Mouse (Mus musculus) lung, postnatal 0 days (tissue): ENCODE results near the gene Krtap28-13. TPM values are rescaled to one million over a fixed set of nuclear protein-coding genes. Genes with fewer than 3 reads are reported as not detected.
A peak's percentile ranks its signal among the peaks of the same experiment; 100 is the strongest.

Experiments used
- ATAC-seq: fragments of 200-750 bp; cut with Nextera tagmentation; 2 replicates; pipeline ENCODE4 v1.8.0; 2017; ENCODE audit warnings: moderate library complexity
- DNase-seq: peaks from one replicate; pipeline ENCODE4 v3.0.0-alpha.2; 2016; ENCODE audit warnings: low spot score
- H3K27ac ChIP-seq: fragments of 300-500 bp; sonication (generic); 2 replicates; pipeline ENCODE4 v1.5.1; 2014; ENCODE audit warnings: antibody characterized with exemption, mild to moderate bottlenecking, low read length, mixed read lengths
- H3K27me3 ChIP-seq: fragments of 300-500 bp; sonication (generic); replicated peaks from 2 replicates; pipeline ENCODE4 v1.6.1; 2014; ENCODE audit warnings: low read length, mixed read lengths; ENCODE audit not compliant: insufficient read depth
- H3K36me3 ChIP-seq: fragments of 300-500 bp; sonication (generic); 2 replicates; pipeline ENCODE4 v1.6.1; 2014; ENCODE audit warnings: low read length, mixed read lengths; ENCODE audit not compliant: insufficient read depth
- H3K4me1 ChIP-seq: fragments of 300-500 bp; sonication (generic); 2 replicates; pipeline ENCODE4 v1.6.1; 2014; ENCODE audit warnings: antibody characterized with exemption, low read depth, low read length, mixed read lengths; ENCODE audit not compliant: insufficient read depth
- H3K4me2 ChIP-seq: fragments of 300-500 bp; sonication (generic); replicated peaks from 2 replicates; pipeline ENCODE4 v1.6.1; 2014; ENCODE audit warnings: low read depth, mild to moderate bottlenecking, low read length, moderate library complexity, mixed read lengths
- H3K4me3 ChIP-seq: fragments of 300-500 bp; sonication (generic); 2 replicates; pipeline ENCODE4 v1.5.1; 2014; ENCODE audit warnings: low read depth, low read length
- H3K9ac ChIP-seq: fragments of 300-500 bp; sonication (generic); replicated peaks from 2 replicates; pipeline ENCODE4 v1.6.1; 2014; ENCODE audit warnings: low read depth, mild to moderate bottlenecking
- H3K9me3 ChIP-seq: fragments of 300-500 bp; sonication (generic); 2 replicates; pipeline ENCODE4 v1.6.1; 2016; ENCODE audit warnings: low read length, mixed read lengths
- CTCF ChIP-seq: IDR thresholded peaks from 2 replicates; pipeline ENCODE4 v1.5.1; 2016; ENCODE audit warnings: antibody characterized with exemption, mild to moderate bottlenecking
- EP300 ChIP-seq: IDR thresholded peaks from 2 replicates; pipeline ENCODE4 v1.6.1; 2016; ENCODE audit warnings: antibody characterized with exemption, mild to moderate bottlenecking, control low read depth
- WGBS: fragments of 180-500 bp; shearing (Covaris S2); extraction: QIAGEN DNeasy Blood & Tissue Kit; methylation state at CpG from one replicate; pipeline ENCODE4 v1.1.7; 2014; 5-methylcytosine and 5-hydroxymethylcytosine counted together
- polyA plus RNA-seq: library from polyadenylated mRNA; unstranded; fragments of >200 nt; fragmentation: Nextera tagmentation; extraction: Ambion mirVana; gene quantifications from 2 replicates; pipeline ENCODE4 v1.2.1, GENCODE M21; 2015

The Krtap28-13 gene
- polyA plus RNA-seq, 1 experiment from 2014 or later, result 0.16 TPM

DNA sequence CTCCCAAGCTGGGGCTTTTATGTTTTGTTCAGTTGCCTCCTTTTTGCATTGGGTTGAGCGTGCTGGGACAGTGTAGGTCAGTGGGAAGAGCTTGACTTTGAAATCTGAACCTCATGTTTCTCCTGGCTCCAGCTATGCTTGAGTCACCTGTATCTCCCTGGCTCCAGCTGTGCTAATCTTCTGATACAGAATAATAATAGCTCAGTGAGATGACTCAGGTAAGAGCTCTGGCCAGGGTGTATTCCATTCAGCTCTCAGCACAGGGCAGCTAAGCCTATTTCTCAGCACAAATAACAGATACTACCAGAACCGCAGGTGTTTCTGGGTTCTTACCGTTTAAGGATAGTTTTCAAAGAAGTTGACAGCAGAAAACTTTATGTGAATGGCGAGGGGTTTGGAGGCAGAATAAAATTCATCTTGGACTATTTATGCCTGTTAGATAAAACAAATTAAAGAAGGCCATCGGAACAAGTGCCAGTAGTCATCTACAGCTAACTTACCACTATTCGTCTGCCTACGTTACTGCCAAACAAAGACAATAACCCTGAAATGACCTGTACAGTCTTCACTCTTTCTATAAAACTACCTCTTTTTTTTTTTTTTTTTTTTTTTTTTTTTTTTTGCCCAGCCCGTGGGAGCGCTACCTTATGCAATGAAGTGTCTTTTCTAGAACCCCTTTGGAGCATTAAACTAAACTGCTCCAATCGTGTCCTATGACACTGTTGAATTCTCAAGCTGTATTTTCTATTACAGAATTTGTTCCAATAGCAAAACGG is 23.6 kb upstream of the Krtap28-13 start:
- Histone ChIP-seq H3K4me2 (0 out of 2 replicates have a peak overlapping the region, but pooled peaks have one; percentile 75), H3K36me3 (no peaks in the 10 kb centered on the region), H3K4me1 (no peaks in the 10 kb centered on the region), H3K9me3 (no peaks in the 10 kb centered on the region), H3K27ac (no peak overlapping the region), H3K9ac (no peak overlapping the region), H3K27me3 (no peaks in the 10 kb centered on the region), H3K4me3 (no peak overlapping the region)
- TF ChIP-seq CTCF (no peak), EP300 (no peak)
- no peak for DNase-seq
- WGBS, result 73% methylated on average over 11 of the region's 11 CpGs
- no peak for ATAC-seq

DNA sequence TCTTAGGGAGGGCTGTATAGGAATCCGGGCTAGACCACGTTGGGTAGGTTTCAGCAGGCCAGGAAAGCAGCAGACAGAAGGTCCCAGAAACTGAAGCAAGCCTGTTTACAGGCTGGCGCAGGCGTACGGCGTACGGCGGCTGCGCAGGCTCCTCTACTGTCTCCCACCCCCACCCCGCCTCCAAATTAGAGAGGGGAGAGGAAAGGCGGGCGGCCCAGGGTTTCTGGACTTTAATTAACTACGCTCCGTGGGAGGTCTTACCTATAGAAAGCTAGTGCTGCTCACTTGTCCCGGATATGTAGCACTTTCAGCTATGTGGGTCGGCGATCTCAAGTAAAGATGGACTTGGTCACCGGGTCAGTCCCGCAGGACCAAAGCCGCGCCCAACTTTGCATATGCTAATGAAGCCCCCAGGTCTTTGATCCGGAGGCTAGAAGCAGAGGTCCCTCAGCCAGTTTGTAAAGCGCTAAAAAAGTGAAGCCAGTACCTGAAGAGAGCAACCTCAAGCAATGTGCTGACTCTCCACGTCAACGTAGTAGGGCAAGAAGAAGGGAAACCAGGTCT is 22.5 kb upstream of the Krtap28-13 start, which contains the start of gene Slc19a3:
Gene Slc19a3, minus strand, starts transcription at position 340 of the 564 bp plus-strand sequence.
- Histone ChIP-seq H3K4me2 (peak within 1 kb of the TSS; percentile 75), H3K27ac (peak within 1 kb of the TSS; percentile 66), H3K9ac (peak within 1 kb of the TSS; percentile 34), H3K27me3 (no peaks in the 10 kb centered on the region), H3K36me3 (no peaks in the 10 kb centered on the region), H3K4me3 (peak within 1 kb of the TSS; percentile 60), H3K4me1 (no peaks in the 10 kb centered on the region), H3K9me3 (no peaks in the 10 kb centered on the region)
- DNase-seq, result peak; percentile 64
- TF ChIP-seq EP300 (no peak), CTCF (no peak)
- under 1% methylated on average over 25 of the region's 25 CpGs for WGBS
- ATAC-seq, result peak; percentile 89

DNA sequence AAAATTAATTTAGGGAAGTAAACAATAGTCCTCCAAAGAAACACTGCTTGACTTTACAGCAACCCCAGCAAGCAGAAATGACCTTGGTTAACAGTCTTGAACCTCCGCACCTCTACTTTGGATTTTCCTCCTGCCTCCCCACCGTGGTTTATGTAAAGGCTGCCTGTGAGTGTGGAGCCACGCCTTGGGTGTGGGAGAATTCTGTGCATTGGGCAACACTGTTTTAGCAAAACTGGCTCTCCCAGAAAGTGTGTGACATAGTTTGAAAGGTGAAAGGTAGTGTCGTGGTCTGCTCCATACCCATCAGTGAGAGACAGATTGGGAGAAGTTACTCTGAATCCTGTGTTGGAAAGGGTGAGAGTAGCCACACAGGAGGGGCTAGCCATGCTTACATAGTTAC is 21.6 kb upstream of the Krtap28-13 start:
- no peak overlapping the region for H3K4me3 ChIP-seq
- peak; percentile 47 for DNase-seq
- H3K4me1 ChIP-seq, result no peaks in the 10 kb centered on the region
- 52% methylated on average over 4 of the region's 4 CpGs for WGBS
- TF ChIP-seq CTCF (no peak), EP300 (peak; percentile 22; the same call in 1 of the 2 replicates)
- H3K9me3 ChIP-seq, result no peaks in the 10 kb centered on the region
- peak; percentile 68 for ATAC-seq
- no peaks in the 10 kb centered on the region for H3K36me3 ChIP-seq
- H3K27me3 ChIP-seq, result no peaks in the 10 kb centered on the region
- H3K9ac ChIP-seq, result no peak overlapping the region
- no peak overlapping the region for H3K4me2 ChIP-seq
- H3K27ac ChIP-seq, result no peak overlapping the region

DNA sequence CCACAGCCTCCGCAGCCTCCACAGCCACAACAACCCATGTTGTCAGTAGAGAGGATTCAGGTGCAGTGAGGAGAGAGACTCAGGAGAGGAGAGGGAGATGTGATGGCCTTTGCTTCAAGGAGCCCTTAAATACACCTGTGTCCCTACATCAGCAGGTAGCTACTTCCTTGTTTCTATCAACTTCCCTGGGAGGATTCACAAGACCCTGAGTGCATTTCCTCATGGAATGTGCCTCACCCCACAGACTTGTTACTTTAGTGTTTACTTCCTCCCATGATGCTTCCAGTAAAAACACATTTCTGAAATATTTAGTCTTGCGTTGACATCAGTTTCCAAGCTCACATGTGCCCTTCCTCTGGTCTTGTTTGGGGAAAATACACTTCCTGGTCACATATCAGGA is 18.4 kb upstream of the Krtap28-13 start, which contains the start of gene Krtap28-10:
Gene Krtap28-10, minus strand, starts transcription at position 101 of the 400 bp plus-strand sequence.
- no peak for DNase-seq
- no peak within 1 kb of the TSS for H3K9ac ChIP-seq
- H3K4me1 ChIP-seq, result no peaks in the 10 kb centered on the region
- no peak within 1 kb of the TSS for H3K4me3 ChIP-seq
- no peaks in the 10 kb centered on the region for H3K27me3 ChIP-seq
- H3K36me3 ChIP-seq, result no peaks in the 10 kb centered on the region
- no peak within 1 kb of the TSS for H3K27ac ChIP-seq
- TF ChIP-seq CTCF, result no peak
- TF ChIP-seq EP300, result no peak
- no peak for ATAC-seq
- 88% methylated on average over 2 of the region's 2 CpGs for WGBS
- no peaks in the 10 kb centered on the region for H3K9me3 ChIP-seq
- no peak within 1 kb of the TSS for H3K4me2 ChIP-seq

DNA sequence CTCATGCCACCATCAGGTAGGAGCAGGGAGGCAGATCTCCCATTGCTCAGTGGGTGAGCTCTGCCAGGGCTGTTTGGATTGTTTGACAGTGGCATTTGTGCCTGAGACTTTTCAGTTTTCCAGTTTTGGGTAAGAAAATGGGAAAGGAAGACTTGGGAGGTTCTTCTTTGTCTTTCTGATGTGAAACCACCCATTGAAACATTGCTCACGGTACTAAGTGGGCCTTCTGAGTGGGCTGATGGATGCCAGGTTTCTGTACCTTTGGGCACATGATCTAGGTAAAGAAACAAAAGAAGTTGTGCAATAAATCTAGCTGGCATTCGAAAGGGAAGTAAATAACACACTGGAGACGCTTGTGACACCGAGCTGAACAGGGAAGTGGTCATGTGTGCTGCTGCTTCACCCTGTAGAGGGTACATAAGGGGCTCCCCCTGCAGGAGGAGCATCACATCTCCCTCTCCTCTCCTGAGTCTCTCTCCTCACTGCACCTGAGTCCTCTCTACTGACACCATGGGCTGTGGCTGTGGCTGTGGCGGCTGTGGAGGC is 15.8 kb upstream of the Krtap28-13 start, which contains the start of gene Gm47969:
Gene Gm47969, plus strand, starts transcription at position 51 of the 546 bp plus-strand sequence.
- ATAC-seq (peak; percentile 92), DNase-seq (peak; percentile 81)
- Histone ChIP-seq H3K9me3 (no peaks in the 10 kb centered on the region), H3K4me2 (no peak within 1 kb of the TSS), H3K27ac (no peak within 1 kb of the TSS), H3K4me1 (no peaks in the 10 kb centered on the region), H3K9ac (no peak within 1 kb of the TSS), H3K27me3 (no peaks in the 10 kb centered on the region), H3K4me3 (no peak within 1 kb of the TSS), H3K36me3 (no peaks in the 10 kb centered on the region)
- TF ChIP-seq CTCF, result peak; percentile 45
- TF ChIP-seq EP300, result peak; percentile 77
- WGBS, result 58% methylated on average over 5 of the region's 5 CpGs

DNA sequence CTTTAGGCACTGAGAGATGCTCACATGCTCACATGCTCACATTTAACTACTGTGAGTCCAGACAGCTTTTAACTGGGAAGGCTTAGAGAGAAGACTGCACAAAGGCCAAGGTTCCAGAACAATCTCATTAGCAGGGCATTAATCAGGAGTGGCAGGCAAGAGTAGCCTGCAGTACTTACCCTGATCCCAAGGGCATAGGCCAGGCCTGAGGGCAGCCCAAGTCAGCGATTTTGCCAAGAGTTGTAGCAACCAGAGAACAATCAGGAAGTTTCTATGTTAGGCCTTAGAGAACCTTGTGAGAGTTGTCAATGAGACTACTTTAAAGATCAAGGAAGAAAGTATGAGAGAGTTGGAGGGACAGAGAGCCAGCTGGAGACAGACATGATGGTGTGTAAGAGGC is 2.2 kb upstream of the Krtap28-13 start:
- TF ChIP-seq CTCF, result no peak
- TF ChIP-seq EP300, result no peak
- Histone ChIP-seq H3K4me1 (no peaks in the 10 kb centered on the region), H3K9me3 (no peaks in the 10 kb centered on the region), H3K27me3 (no peaks in the 10 kb centered on the region), H3K4me3 (no peak overlapping the region), H3K27ac (no peak overlapping the region), H3K4me2 (no peak overlapping the region), H3K36me3 (no peaks in the 10 kb centered on the region), H3K9ac (no peak overlapping the region)
- no peak for ATAC-seq
- DNase-seq, result no peak
- 45% methylated on average over 1 of the region's 1 CpGs for WGBS
